Mouse (Mus musculus) bone marrow, adult 2 months (tissue): ENCODE results near the gene Baz2b.

ENCODE experiments used
- CTCF ChIP-seq: fragments of 200-500 bp; IDR thresholded peaks from 2 replicates; pipeline ENCODE4 v1.5.1; 2011; ENCODE audit warnings: low read length, control low read depth; ENCODE audit not compliant: control insufficient read depth, insufficient read depth
- POLR2A ChIP-seq: fragments of 200-500 bp; IDR thresholded peaks from 2 replicates; pipeline ENCODE4 v1.6.1; 2011; ENCODE audit warnings: low read depth, mild to moderate bottlenecking, control low read depth, low read length, borderline replicate concordance; ENCODE audit not compliant: control insufficient read depth

- TF ChIP-seq CTCF (no peak), POLR2A (no peak)
These were observed 24.9 kb upstream of the Baz2b start for GRCm38 (mm10) chr2:60234506-60234905.
